12 mouse cellular contexts compared by ENCODE assay signal in genomic region chr12:69516314-69516916, GRCm38 (mm10).
A peak's percentile ranks its signal among the peaks of the same experiment; 100 is the strongest.
DNase-seq lines count a peak whose midpoint lies in the region; ATAC-seq and TF ChIP-seq lines count a peak whose summit lies in the region.
"Had no signal": no experiment of that assay in that cellular context is flagged by ENCODE, and none has a peak within 500 bp of the region (broad histone marks: within the 10 kb centered on the region; RNA-seq: fewer than 3 reads in every experiment).

No protein-coding gene starts in this region.

- peaks cover 13% of the 10 kb centered on the region for H3K4me1 ChIP-seq in lung, adult 2 months (ENCODE audit: control insufficient read depth, insufficient read depth, low read length)
- H3K4me1 ChIP-seq: forebrain, embryonic 10.5 days; midbrain, embryonic 12.5 days had no signal

- no peak for TF ChIP-seq CTCF in lung, adult 2 months (IDR thresholded peaks at IDR 0.05; ENCODE audit: insufficient read depth, low read length)

- 0 out of 2 replicates have a peak, but pooled peaks have one; percentile 15 for TF ChIP-seq POLR2A in lung, adult 2 months (IDR thresholded peaks at IDR 0.05; ENCODE audit: borderline replicate concordance, extremely low read depth, low read depth, low read length)

- no peak overlapping the region for H3K4me3 ChIP-seq in lung, adult 2 months (replicated peaks; ENCODE audit: extremely low read depth, low read depth, low read length)
- H3K4me3 ChIP-seq: forebrain, embryonic 10.5 days; heart, embryonic 15.5 days; midbrain, embryonic 12.5 days had no signal

- WGBS in lung, adult 2 months = 66% methylated on average over 10 of the region's 10 CpGs

- DNase-seq in lung, adult 2 months = no peak
- no peak for DNase-seq in lung, postnatal 14 days
- peak; percentile 52 to 69 for DNase-seq in thymus, postnatal 36 days
- DNase-seq in urinary bladder, adult 2 months (ENCODE audit: low spot score) = no peak
- no peak for DNase-seq in adrenal gland, postnatal 36 days
- DNase-seq: cerebellum, postnatal 36 days had no signal

- peak; percentile 74 for ATAC-seq in common myeloid progenitor, adult 5-6 weeks (replicated peaks; ENCODE audit: low read depth, poor library complexity, severe bottlenecking)
- ATAC-seq in monocyte, adult 5-6 weeks (replicated peaks; ENCODE audit: insufficient number of reproducible peaks, low FRiP score, low TSS enrichment, poor library complexity, severe bottlenecking) = peak; percentile 82
- ATAC-seq in megakaryocyte-erythroid progenitor cell, adult 5-6 weeks (replicated peaks; ENCODE audit: low FRiP score, low TSS enrichment, poor library complexity, severe bottlenecking) = no peak

Comparison
In these comparisons a context has a peak if more than half of its experiments do, and no peak if none do; other contexts are left out.
1. DNase-seq: peak in thymus, postnatal 36 days (2 of 2); none in lung, adult 2 months (single experiment), lung, postnatal 14 days (single experiment), urinary bladder, adult 2 months (single experiment) and adrenal gland, postnatal 36 days (0 of 2).